Mouse (Mus musculus): ENCODE results near the gene Reck. TPM values are rescaled to one million over a fixed set of nuclear protein-coding genes. Genes with fewer than 3 reads are reported as not detected.

Gene Reck
- polyA plus RNA-seq, 1 experiment from 2014 or later, result 20.1 TPM

DNA sequence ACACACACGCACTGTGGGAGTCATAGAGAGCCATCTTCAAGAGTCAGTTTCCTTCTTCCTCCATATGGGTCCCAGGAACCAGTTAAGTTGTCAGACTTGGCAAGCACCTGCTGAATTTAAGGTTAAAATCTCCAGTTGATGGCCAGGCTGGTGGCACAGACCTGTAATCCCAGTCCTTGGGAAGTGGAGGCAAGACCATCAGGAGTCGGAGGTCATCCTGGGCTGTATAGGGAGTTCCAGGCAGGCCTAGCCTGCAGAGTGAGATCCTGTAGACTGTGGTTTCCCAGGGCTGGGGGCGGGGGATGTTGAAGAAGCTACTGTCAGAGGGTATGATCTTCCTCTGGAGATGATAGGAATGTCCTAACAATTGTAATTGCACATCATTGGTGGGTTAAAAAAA is 113.6 kb downstream of the Reck start:
- Histone ChIP-seq H3K4me1 (peaks cover 2% of the 10 kb centered on the region; the same call in 1 of the 2 replicates), H3K9ac (no peak overlapping the region), H3K4me2 (replicated peaks) (no peak overlapping the region), H3K4me3 (no peak overlapping the region), H3K27me3 (no peaks in the 10 kb centered on the region), H3K9me3 (replicated peaks) (no peaks in the 10 kb centered on the region), H3K36me3 (no peaks in the 10 kb centered on the region), H3K27ac (no peak overlapping the region)
- 86% methylated on average over 3 of the region's 3 CpGs for WGBS
- ATAC-seq (ENCODE audit: low FRiP score), result no peak

DNA sequence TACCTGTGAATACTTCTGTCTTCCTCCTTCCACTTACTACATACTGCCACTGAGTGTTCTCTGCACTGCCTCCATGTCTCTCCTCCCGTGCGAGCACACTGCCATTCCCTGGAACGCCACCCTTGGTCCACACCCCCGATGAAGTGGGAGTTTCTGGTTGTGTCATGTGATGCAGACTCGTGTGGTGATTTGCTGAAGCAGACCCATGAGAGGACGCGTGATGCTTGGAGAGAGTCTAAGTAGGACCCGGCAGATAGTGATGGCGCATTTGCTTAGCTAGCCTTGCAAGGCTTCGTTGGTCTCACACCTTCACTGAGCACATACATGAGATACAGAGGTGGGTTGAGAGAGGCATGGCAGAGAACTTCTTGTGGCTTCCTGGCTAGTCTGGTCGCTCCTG is 117.7 kb downstream of the Reck start:
- Histone ChIP-seq H3K36me3 (no peaks in the 10 kb centered on the region), H3K4me2 (replicated peaks) (no peak overlapping the region), H3K9me3 (replicated peaks) (no peaks in the 10 kb centered on the region), H3K9ac (no peak overlapping the region), H3K27me3 (no peaks in the 10 kb centered on the region), H3K4me1 (peaks cover 2% of the 10 kb centered on the region; the same call in 1 of the 2 replicates), H3K4me3 (no peak overlapping the region), H3K27ac (no peak overlapping the region)
- ATAC-seq (ENCODE audit: low FRiP score), result no peak
- 91% methylated on average over 11 of the region's 11 CpGs for WGBS

DNA sequence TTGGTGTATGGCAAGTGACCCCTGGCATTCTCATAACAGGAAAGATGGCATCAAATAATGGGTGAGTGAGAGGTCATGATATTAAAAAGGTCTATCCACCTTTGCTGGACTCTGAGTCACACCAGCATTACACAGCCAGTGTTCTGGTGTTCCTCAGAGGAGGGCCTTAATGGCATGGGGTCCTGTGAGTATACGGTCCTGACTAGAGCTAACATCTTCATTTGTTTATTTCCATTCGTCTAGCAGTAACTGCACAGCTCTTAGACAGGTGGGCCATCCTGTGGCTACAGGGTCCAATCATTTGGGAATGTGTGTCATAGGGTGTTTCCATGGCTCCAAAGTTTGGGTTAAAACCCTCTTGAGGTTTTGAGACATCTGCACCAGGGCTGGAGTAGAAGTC is 119.0 kb downstream of the Reck start:
- H3K4me3 ChIP-seq, result no peak overlapping the region
- H3K27me3 ChIP-seq, result no peaks in the 10 kb centered on the region
- H3K9me3 ChIP-seq (replicated peaks), result no peaks in the 10 kb centered on the region
- no peaks in the 10 kb centered on the region for H3K36me3 ChIP-seq
- ATAC-seq (ENCODE audit: low FRiP score), result no peak
- H3K9ac ChIP-seq, result no peak overlapping the region
- H3K4me1 ChIP-seq, result no peaks in the 10 kb centered on the region
- H3K4me2 ChIP-seq (replicated peaks), result no peak overlapping the region
- no peak overlapping the region for H3K27ac ChIP-seq
- WGBS, result 84% methylated on average over 2 of the region's 2 CpGs

Other genes with a start within 250 kb of the Reck start
- 30.7 and 31.8 TPM in 2 replicates for gene Npr2, start 243.6 kb upstream of the Reck start, polyA plus RNA-seq (2016; fragmentation: Nextera tagmentation; extraction: Ambion mirVana)
- gene Spag8, start 221.9 kb upstream of the Reck start, polyA plus RNA-seq (2016; fragmentation: Nextera tagmentation; extraction: Ambion mirVana), result 7.1 and 7.2 TPM in 2 replicates
- 72.7 and 78.3 TPM in 2 replicates for gene Hint2, start 219.1 kb upstream of the Reck start, polyA plus RNA-seq (2016; fragmentation: Nextera tagmentation; extraction: Ambion mirVana)
- 13.7 and 14.4 TPM in 2 replicates for gene Tmem8b, start 206.6 kb upstream of the Reck start, polyA plus RNA-seq (2016; fragmentation: Nextera tagmentation; extraction: Ambion mirVana)
- gene Fam221b, start 206.4 kb upstream of the Reck start, polyA plus RNA-seq (2016; fragmentation: Nextera tagmentation; extraction: Ambion mirVana), result 3.1 and 3.8 TPM in 2 replicates
- gene Olfr70, start 174.7 kb upstream of the Reck start, polyA plus RNA-seq (2016; fragmentation: Nextera tagmentation; extraction: Ambion mirVana), result not detected in 2 replicates
- gene Olfr71, start 165.3 kb upstream of the Reck start, polyA plus RNA-seq (2016; fragmentation: Nextera tagmentation; extraction: Ambion mirVana), result not detected in 2 replicates
- gene Hrct1, start 148.3 kb upstream of the Reck start, polyA plus RNA-seq (2016; fragmentation: Nextera tagmentation; extraction: Ambion mirVana), result 0.21 and 0.28 TPM in 2 replicates
- gene Spaar, start 145.5 kb upstream of the Reck start, polyA plus RNA-seq (2016; fragmentation: Nextera tagmentation; extraction: Ambion mirVana), result 0.05 and 0.13 TPM in 2 replicates
- gene Olfr159, start 104.5 kb upstream of the Reck start, polyA plus RNA-seq (2016; fragmentation: Nextera tagmentation; extraction: Ambion mirVana), result not detected in 2 replicates
- gene Olfr156, start 51.6 kb upstream of the Reck start, polyA plus RNA-seq (2016; fragmentation: Nextera tagmentation; extraction: Ambion mirVana), result not detected in 2 replicates
- gene Olfr157, start 35.3 kb upstream of the Reck start, polyA plus RNA-seq (2016; fragmentation: Nextera tagmentation; extraction: Ambion mirVana), result not detected in 2 replicates
- not detected in 2 replicates for gene Olfr155, start 24.0 kb upstream of the Reck start, polyA plus RNA-seq (2016; fragmentation: Nextera tagmentation; extraction: Ambion mirVana)
- 94.2 and 104 TPM in 2 replicates for gene Glipr2, start 81.9 kb downstream of the Reck start, polyA plus RNA-seq (2016; fragmentation: Nextera tagmentation; extraction: Ambion mirVana)
- gene Ccin, start 108.0 kb downstream of the Reck start, polyA plus RNA-seq (2016; fragmentation: Nextera tagmentation; extraction: Ambion mirVana), result not detected in 2 replicates
- gene Clta, start 128.9 kb downstream of the Reck start, polyA plus RNA-seq (2016; fragmentation: Nextera tagmentation; extraction: Ambion mirVana), result 266 and 282 TPM in 2 replicates
- gene Gne, start 208.6 kb downstream of the Reck start, polyA plus RNA-seq (2016; fragmentation: Nextera tagmentation; extraction: Ambion mirVana), result 24.6 and 28.2 TPM in 2 replicates

Data from hindbrain, embryonic 12.5 days (tissue).